Mouse (Mus musculus) frontal cortex, adult 2 months (tissue): ENCODE measurements at regions not wholly inside any gene's neighbourhood (a gene's known extent, or its start where the extent isn't known, plus 50 kb on each side); places are given as distances from the start of the nearest gene placed in this dataset.
"Not testable (repeated sequence)": the region's sequence is repeated elsewhere in the genome, so short reads cannot be mapped to it uniquely, and the experiment has no call there.

Experiments used
- DNase-seq, 2 experiments: peaks; one replicate each; pipeline ENCODE4 v3.0.0; 2022; ENCODE audit warnings: low spot score in 1 of 2; ENCODE audit errors: extremely low spot score in 1 of 2

DNA sequence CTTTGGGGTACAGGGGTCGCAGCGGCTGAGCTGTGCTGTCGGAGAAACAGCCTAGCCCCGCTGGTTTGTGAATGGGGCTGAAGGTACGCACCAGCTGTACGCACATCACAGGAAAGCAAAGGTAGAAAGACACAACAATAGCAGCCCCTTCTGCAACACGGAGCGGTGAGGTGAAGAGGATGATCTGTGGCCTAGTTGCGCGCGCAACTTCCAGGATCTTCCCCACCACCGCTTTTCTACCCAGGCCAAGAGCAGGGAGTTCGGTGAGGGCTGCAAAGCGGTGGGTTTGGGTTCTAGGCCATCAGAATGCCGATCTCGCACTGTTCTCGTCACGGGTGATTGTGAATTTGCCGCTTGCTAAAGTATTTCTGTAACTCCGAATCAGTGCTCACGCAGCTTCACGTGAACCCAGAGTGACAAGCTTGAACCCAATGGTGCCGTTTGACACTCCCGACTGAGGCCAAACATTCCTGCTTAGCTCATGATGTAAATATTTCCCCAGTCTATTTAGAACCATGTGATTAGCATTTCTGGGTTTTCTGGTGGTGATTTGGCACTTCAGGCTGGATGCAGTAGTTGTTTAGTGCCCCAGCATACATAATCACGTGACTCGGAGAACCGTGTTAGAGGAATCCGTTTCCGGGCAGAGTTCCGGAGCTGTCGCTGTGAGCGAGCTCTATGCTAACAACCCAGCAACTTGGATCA, 54.7 kb downstream of the Cryaa start:
- DNase-seq: no peak

DNA sequence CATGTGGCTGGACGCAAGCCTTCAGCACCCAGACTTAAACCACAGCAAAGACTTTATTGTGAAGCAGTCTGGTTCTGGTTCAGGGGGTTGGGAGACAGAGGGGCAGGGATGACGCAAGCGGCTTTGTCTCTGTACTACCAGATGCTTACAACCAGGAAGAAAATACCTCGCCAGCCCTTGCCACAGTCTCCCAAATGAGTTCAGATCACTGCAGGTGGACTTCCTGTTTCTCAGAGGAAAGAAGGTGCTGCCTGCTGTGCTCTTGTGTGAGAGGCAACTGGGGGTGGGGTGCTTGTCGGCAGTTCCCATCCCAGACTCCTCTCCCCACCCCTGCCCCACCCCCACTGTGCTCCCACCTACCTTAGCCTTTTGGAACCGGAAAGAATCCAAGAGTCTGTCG, 56.9 kb downstream of the Cryaa start:
- DNase-seq: no peak

- DNase-seq: no peak
Measured at GRCm38 (mm10) chr17:31736716-31737115, 59.1 kb downstream of the Cryaa start.

DNA sequence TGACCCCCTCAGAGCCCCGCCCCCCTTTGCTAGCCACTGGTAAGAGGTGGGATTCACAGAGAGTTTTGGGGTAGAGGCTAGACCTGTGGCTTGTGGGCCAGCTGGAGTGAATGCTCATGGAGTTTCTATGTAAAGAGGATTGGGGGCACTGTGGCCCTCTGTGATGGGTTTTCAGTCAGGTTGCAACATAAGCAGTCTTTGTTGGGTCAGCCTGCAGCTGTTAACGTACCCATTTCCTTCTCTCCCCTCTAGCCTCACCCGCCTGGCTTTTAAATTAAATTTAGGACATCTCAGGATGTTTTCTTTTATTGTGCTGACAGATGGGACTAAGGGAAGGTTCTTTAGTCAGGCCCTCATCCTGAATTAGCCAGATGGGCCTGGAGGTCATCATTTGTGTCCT, 60.6 kb downstream of the Cryaa start:
- DNase-seq: no peak

DNA sequence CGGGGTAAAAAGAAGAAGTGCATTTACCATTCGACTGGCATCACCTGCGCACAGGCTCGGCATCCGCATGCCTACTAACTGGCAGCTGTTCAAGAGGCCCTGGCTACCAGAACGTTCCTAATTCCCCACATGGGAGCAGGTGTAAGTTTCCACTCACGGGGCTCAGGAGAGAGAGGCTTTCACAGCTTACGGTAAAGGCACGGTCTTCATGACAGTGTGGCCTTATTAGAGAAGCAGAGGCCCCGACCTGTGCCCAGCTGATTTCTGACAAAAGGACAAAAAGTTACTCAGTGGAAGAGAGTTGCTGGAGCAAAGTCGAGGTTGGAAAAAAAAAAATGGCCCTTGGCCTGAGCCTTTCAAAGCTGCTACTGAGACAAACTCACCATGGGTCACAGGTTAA, 62.0 kb downstream of the Cryaa start:
- no peak for DNase-seq

DNA sequence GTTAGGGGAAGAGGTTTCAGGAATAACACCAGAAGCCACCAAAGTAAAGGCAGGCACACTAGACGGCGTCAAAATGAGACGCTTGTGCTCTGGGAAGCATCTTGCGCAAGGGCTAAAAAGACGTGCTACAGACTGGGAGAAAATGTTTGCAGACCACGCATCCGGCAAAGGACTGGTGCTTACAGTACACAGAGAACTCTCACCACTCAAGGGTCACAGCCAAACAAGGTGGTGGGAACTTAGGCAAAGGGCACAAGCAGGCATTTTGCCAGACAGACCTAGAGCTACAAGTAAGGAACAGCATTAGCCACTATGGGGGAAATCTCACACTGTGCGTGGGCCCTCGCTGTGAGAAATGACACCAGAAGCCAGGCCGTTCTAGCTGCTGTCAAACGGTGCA, 62.5 kb downstream of the Cryaa start:
- DNase-seq: no peak

DNA sequence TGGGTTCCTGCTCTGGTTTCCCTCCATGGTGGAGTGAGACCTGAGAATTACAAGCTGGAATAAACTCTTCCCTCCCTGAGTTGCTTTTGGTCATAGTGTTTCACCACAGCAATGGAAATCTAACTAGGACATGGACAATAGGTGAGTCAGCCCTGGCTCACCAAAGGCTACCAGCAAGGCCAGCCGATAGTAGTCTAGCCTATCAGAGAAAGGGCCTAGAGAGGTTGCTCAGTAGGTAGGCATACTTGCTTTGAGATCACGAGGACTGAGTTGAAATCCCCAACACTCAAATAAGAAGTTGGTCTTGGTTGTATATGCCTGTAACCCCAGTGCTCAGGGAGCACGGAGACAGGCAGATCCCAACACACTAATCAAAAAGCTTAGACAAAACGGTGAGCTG, 66.0 kb downstream of the Cryaa start:
- DNase-seq: no peak

DNA sequence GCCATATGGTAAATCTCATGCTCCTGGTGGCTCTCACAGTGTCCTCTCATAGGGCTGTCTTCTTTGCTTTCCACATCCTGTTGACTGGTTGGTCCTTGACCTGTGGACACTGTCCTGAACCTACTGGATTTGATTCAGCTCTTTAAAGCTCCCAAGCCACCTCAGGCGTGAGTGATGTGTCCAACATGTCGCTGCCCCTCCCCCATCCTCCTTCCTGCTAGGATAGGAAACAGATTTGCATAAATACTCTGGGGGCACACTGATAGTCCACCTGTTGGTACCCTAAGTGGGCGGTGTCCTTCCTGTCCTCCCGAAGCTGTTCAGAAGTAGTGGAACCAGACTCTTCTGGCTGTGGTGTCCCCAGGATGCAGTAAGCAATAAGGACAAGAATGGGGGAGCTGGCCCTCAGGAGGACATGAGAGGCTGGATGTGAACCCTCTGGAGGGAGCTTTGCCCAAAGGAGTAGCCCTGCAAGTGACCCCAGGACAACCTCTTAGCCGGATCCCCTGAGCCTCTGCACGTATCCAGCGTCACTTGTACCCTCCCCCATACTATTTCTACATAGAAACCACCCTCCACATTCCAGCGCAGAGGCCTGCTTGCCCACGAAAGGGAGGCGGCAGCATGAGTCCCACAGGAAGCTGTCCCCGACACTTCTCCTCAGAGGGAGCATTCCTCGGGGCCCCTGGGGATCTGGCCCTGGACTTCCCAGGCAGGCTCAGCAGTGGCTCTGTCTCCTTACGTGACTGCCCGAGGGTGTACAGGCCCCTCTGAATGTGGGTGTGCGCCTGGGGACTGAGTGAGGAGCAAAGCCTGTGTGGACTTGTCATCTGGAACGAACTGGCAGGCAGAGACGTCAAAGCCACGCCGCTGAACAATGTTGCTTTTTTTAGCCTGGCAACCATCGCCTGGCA, 68.8 kb downstream of the Cryaa start:
- peak in 1 of 2 experiments; percentile 25 for DNase-seq

DNA sequence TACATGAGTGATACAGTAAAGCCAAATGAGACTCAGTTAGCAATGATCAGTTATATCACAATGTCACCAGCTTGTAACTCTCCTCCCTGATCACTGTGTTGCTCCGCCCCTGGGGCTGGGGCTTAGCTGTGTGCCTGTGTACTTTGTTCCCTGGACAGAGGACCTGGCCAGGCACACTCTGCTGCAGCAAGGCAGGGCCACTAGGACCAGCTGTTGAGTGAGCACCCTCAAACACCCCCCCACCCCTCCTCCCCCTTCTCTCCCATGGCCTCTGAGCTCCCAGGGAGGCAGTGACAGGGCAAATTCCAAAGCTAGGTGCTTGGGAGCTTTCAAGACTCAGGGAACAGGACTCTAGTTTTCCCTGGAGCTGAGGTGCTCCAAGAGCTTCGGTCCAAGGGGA, 70.0 kb downstream of the Cryaa start:
- DNase-seq: no peak

DNA sequence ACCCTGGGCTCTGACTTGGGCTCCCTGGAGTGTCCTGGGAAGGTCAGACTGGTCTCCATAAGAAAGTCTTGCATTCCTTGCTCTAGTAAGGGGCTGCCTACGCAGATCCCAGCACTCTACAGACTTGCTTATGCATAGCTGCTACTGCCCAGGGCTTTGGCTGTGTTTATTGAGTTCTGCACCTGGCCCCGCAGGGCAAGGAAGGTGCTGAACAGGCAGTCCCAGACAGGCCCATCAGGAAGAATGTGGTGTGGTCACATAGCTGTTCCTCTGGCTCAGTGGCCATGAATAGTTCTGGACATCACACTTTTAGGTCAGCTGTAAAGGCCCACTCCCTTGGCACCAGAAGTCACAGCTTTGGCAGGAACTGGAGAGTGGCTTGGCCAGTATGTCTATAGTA, 70.6 kb downstream of the Cryaa start:
- no peak for DNase-seq

DNA sequence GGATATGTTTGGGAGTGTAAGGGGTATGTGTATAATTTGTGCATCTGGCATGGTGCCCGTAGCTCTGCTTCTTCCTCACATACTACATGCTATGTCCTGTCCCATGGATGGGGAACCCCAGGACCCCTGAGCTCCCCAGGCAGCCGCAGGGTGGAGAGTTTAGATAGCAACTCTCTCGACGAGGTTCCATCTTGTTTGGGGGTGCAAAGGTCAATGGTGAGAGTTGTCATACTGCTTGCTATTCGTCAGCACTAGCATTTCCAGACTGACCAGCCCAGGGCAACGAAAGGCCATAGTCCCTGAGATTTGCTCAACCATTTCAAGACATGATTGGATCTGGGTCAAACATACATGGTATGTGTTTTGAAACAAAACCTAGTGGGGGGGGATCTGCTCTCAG, 71.4 kb downstream of the Cryaa start:
- DNase-seq: no peak

- DNase-seq: no peak
Measured at GRCm38 (mm10) chr17:31751262-31751661, 73.7 kb downstream of the Cryaa start.

- no peak for DNase-seq
Measured at GRCm38 (mm10) chr17:31753113-31753858, 75.7 kb downstream of the Cryaa start.

DNA sequence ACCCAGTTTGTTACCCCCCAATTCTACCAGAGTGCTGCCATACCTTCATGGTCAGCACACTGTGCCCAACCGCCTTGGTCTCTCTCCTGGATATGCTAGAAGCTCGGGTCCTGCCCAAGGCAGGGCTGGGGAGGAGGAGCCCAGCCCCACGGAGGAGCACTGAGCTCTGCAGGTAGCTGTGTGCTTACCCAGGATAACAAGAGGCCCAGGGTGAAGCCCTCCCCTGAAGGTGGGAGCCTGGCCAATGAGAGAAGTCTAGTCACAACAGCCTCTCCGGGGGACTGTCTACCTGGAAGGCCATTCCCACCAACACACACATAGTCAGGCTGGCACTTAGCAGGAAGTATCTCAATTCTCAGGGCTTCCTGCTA, 76.2 kb downstream of the Cryaa start:
- no peak for DNase-seq

GRCm38 (mm10) chr17:31760465-31760864, 82.9 kb downstream of the Cryaa start:
- no peak for DNase-seq

DNA sequence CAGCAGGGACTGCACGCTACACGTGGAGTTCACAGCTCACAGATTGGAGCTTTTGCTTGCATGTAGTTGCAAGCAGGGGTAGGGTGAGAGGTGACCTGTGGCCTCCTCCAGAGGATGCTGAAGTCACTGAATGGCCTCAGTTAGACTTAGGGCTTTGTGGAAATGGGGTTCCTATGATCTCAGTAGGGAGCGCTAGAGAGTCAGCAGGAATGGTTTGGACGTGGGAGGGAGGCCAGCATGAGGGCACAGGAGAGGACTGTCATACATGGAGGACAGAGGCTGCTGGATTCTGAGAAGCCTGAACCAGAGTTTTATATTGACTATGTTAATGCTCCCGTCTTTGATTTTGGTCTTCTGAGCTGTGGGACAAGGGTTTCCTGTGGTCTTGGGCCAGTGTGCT, 85.5 kb downstream of the Cryaa start:
- no peak for DNase-seq

DNA sequence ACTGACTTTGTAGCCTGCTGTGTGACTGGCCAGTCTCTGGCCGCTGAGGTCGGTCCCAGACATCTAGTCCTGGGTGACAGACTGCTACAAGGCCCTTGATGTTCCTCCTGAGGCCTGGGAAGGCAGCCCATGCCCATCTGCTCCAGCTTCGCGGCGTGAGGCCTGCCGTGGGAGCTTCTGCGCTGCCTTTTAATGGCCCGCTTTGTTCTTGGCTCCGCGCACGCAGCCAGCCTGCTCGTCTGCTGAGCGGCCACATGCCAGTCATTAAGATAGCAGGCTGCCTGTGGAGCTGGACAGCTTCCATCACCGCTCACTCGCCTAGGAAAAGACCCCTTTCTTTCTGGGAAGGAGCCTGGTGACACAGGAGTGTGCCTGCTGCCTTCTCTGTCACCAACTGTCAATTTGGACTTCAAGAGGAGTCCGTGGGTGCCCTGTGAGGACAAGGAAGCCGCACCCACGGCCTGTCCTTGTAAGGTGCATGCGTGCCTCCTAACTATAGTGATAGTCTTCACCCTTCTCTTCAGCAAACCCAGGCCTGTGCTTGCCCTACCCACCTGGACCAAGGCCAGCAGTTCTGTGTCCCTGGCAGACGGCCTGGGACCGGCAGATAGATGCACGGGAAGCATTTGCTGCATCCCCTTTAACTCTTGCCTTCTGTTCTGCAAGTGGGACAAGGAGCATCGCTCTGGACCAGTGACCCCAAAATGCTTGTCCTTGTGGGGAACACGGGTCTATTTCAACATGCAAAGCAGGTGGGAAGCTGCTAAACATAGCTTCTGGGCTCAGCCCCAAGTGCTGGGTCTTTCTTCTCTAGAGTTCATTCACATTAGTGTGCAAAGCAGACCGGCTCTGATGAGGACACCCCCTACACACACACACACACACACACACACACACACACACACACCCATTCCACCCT, 88.6 kb downstream of the Sik1 start:
- DNase-seq: peak in 1 of 2 experiments; percentile 60

DNA sequence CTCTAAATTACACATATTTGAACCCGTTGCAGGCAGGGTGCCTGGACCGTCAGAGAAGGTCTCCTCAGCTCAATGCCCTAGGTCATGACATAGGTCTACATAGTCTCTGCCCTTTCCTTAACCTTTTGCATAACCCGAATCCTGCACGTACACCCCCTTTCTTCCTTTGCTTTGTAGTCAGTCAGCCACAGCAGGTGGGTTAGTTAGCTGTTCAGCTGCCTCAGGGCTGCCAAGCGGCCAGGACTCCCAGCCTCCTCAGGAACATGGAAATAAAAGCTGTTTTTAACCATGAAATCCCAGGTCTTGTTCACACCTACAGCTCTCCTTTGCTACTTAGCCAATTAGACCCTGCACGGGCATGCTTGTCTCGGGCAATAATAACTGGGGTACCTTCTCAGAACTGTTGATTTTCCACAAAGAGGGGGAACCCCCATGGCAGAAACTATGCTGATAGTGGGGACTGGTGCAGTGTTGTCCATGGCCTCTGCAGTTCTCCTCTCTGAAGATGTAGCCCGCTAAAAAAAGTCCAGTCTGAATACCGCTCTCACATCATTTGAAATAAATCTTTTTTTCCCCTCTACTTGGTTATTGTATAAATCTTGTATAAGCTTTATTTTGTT, 83.3 kb downstream of the Sik1 start:
- DNase-seq: no peak

DNA sequence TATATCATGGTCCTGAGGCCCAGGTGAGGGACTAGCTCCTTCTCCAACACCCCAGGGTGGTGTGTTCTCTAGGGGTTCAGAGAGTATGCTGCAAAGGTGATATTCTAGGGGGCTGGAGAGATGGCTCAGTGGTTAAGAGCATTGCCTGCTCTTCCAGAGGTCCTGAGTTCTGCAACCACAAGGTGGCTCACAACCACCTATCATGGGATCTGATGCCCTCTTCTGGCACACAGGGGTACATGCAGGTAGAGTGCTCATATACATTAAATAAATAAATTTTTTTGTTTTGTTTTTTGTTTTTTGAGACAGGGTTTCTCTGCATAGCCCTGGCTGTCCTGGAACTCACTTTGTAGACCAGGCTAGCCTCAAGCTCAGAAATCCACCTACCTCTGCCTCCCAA, 81.7 kb downstream of the Sik1 start:
- DNase-seq: not testable (repeated sequence)

GRCm38 (mm10) chr17:31775037-31775436, 80.6 kb downstream of the Sik1 start:
- no peak for DNase-seq
